Mouse (Mus musculus) liver, adult 2 months (tissue): ENCODE data around the gene Tsks.

Experiments
- CTCF ChIP-seq: fragments of 200-500 bp; IDR thresholded peaks from 2 replicates; pipeline ENCODE4 v1.5.1; 2011; ENCODE audit warnings: low read depth, low read length, control low read depth
- POLR2A ChIP-seq: fragments of 200-500 bp; IDR thresholded peaks from 2 replicates; pipeline ENCODE4 v1.6.1; 2011; ENCODE audit warnings: low read length, control low read depth; ENCODE audit not compliant: insufficient read depth; ENCODE audit errors: extremely low read depth

- TF ChIP-seq POLR2A (no peak), CTCF (no peak)
Observed at GRCm38 (mm10) chr7:44975117-44975419, 32.1 kb downstream of the Tsks start.
